Mouse (Mus musculus) embryo, embryonic 10.5 days (tissue): ENCODE measurements around the gene Anp32b.

Experiments used
- DNase-seq: peaks from one replicate; pipeline ENCODE4 v3.0.0-alpha.2; 2015; ENCODE audit warnings: low spot score

Anp32b gene

DNA sequence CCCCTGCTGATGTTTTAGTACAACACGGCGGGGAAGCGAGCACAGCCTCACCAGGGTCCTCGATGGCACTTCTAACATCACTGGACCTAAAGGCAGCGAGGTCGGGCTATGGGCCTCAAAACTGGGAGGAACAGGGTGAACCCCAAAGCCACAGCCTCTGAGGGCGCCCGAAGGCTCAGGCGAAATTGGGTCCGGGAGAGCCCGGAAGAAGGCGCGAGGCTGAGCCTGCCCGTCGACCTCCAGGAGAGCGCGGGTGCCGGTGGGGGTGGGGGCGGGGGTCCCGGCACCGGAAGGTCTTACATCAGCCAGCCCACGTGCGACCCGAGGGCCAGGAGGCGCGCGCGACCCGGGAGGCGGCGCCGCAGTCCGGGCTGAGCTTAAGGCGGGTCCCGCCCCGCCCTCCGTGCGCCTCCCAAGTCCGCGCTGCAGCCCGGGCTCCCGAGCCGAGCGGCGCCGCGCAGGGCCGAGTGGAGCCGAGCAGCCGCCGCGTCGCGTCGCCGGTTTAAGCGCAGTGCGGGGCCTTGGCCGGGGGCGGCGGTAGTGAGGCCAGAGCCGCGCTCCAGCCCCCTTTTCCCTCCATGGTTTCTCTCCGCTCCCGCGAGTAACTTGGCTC, at the start of gene Anp32b:
Gene Anp32b (plus strand): TSS at position 384 of the 613 bp plus-strand sequence.
- DNase-seq: peak; percentile 95

DNA sequence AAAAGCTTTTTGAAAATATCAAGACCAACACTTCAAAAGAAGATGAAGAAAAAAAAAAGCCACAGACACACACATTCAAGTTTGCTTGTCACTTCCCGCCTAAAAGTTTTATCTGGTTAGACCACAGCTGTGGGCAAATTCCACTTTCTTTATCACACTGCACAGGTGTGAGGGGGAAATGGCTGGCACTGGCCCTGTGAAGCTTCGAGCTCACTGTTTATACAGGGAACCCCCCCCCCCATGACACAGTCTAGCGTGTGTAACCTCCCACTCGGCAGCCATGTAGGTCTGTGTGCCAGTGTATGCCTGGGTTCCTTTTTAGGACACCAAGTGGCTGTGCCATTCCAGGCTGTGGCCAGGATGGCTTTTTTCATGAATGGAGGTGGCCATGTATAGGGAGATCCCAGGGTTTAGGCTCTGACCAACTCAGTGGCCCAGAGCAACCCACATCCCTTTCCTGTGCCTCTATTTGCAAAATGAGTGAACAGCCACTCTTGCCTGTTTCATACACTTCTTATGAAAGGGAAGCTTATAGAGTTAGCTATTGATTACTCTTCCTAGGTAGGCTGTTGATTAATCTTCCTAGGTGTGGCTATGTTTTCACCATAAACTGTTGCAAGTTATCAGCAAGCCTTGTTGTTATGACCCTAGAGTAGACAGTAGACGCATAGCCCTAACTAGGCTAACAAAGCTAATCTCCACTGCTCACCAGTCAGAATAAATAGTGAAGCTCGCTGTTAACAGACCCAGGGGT, 46.5 kb upstream of the Anp32b start:
- no peak for DNase-seq

DNA sequence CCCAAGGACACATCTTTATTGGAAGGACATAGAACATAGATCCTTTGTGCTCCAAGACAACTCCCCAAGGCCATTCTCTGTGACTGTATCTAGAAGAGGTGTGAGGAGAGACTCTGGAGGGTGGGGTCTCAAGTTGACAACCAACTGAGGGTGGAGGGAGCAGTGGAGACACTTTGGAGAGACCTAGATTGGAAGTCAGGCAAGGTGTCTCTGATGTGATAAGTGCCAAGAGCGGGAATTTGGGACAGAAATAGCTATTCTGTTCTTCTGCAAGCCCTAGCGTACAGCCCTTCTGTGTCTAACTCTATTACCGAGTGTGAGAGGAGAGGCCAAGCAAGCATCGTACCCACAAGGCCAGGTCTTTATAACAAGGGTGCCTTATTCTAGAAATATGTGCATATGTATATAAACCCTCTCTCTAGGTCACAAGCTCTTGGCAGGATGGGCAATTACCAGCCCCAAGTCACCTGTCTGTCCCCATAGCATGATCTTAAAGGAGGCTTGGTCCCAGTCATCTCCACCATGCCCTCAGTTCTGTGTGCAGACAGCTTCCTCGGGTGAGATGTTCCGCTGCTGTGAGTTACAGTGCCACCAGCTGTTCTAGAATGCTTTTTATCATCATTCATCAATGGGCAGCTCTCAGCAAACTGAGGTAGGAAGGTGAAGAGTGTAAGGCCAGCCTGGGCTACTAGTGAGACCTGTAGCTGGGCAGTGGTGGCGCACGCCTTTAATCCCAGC, 43.6 kb upstream of the Anp32b start:
- no peak for DNase-seq

DNA sequence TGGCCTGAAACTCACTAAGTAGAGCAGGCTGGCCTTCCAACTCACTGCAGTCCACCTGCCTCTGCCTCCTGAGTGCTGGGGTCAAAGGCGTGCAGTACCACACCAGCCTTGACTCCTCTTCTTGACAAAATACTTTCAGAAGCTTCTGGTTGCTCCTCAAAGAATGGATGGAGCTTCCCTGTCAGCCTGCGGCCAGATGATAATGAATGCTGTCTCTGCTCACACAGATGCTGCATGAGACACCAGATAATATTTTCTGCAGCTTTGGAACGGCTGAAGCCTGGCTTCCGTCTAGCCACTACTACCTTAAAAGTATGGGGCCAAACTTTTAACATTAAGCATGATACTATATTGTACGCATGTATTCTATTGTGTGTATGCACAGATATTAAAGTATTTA, 40.0 kb upstream of the Anp32b start:
- no peak for DNase-seq

DNA sequence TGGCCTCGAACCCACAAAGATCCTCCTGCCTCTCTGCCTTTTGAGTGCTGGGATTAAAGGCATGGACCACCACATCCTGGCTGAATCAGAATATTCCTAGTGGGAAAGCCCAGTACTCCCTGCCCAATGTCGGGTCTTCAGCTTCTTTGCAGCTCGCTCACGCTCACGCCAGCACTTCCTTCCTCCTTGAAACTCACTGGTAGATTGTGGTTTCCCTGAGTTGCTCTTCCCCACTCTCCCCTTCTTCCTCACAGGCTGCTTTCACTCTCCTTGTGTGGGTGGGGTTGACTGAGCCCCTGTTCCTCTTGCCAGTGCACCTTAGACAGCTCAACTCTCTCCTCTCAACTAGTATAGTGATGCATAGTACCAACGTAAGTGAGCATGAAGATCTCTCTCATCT, 39.2 kb upstream of the Anp32b start:
- DNase-seq: no peak

DNA sequence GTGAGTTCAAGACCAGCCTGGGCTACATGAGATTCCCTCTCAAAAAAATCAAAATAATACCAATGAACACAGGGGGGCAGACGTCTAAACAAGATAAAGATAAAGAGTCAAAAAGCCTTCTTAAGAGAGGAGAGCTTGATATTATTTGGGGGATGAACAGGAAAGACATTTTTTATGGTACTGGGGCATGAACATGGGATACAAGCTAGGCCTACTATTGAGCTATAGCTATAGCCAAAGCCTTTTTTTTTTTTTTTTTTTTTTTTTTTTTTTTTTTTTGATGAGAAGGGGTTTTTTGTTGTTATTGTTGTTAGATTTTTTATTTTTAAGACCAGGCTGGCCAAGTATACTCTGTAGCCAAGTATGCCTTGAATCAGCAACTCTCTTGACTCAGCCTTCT, 38.6 kb upstream of the Anp32b start:
- no peak for DNase-seq

DNA sequence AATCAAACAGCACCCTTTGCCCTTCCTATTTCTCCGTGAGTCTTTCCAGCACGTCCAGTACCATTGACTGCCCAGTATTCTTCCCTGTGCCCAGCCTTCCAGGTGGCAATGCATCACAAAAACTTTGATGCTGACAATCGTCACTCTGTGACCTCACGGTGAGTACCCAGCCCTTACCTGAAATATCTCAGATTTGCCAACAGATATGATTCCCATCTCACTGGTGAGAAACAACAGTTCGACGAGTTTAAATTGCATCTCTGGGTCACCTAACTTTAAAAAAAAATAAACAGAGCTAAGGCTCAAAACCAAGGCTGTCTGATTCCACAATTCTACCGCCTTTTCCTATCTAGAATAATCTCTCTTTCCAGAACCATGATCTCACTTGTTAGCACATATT, 37.3 kb upstream of the Anp32b start, which contains the start of gene Hemgn:
Gene Hemgn (minus strand): TSS at position 101 of the 400 bp plus-strand sequence.
- DNase-seq: no peak

DNA sequence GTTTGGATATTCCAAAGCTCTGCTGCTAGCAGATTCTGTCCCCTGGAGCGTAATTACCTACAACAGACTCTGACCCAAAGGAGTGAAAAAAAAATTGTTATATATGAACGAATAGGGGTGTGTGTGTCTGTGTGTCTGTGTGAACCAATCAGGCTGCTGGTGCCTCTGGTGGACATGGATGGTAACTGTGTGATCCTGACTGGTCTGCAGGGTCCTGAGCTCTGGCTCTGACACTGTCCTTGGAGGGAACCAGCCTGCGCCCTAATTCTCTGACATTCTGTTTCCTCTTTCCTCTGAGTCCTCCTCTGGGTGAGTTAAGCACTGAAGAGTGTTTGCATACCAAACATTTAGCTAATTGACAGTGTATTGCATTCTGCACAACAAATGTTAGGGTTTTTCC, 33.2 kb upstream of the Anp32b start:
- DNase-seq: peak; percentile 36

DNA sequence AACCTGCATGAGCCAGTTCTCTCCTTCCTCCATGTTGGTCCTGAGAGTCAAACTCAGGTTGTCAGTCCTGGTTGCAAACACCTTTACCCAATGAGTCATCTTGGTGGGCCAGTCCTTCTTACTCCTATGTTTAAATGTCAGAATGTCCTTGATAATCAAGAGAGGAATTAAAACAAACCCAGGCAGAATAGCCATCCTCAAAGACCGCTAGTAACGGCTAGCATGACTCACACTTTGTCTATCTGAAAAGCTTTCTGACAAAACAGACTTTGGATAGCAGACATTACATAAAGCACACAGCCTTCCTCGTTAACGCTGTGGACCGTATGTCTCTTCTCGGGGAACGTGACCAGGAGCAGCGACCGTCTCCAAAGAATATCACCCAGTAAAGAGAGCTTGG, 31.9 kb upstream of the Anp32b start:
- no peak for DNase-seq

DNA sequence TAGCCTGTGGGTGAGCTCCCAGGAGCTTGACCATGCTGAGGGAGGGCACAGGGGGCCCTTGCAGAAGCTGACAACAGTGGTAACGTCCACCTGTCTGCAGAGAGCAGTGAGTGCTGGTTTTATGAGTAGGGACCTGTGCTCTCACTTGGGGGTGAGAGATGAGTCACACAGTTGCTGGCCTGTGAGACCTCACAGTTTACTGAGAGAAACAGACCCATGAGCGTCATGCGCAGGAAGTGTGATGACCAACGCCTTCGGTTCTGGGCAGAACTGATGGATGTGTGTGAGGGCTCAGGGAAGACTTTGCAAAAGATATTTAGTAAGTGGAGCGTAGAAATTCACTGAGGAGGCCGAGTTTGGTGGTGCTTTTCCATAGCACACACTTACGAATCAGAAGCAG, 28.1 kb upstream of the Anp32b start:
- no peak for DNase-seq

DNA sequence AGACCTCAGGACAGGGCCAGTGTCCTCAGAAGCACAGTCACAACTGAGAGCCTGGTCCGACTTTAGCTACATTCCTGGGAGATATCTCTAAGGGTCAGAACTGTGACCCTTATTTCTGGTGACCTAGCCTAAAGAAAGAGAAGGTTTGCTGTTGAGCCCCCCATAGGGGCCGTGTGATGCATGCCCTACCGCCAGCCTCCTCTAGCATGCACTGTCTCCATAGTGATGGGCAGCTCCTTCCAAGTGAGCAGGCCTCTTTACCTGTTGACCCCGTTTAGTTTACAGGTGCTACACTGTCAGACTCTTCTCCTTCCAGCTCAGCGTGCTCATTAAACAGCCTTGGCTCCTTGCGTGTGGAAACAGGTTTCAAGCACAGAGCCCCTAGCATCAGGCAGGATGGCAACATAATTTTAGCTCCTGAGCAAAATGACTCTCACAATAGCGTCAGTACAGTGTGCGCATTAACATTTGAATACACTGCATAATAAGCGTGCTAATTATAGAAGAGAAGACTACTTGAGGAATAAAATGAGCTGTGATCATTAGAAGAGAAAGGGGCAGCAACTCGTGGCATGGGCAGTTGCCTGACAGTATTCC, 21.7 kb upstream of the Anp32b start:
- DNase-seq: no peak

DNA sequence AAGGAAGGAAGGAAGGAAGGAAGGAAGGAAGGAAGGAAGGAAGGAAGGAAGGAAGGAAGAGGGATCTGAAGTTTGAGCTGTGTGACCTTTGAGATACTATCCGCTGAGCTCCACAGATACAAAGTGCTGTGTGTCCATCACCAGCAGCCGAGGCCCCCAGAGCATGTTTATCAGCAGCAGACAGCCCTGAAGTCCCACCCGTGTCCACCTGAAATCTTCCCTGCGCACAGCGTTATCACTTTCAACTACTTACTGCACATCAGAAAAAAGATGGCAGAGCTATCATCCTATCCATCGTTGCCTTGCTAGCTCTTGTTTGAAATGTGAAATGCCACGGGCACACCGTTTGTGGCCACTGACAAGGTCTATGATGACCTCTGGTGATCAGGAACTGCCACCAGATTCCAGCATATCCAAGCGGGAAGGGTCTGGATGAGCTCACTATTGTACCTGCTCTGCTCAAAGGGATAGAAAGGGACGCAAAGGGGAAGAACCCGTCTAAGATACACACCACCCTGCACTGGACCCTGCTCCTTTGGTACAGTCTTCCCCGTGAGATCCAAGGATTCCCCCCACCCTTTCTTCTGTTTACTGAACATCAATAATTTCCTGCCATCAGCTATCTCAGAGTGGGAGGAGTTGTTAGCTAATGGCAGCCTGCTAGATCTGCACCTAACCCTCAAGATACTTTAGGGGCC, 18.2 kb upstream of the Anp32b start:
- DNase-seq: no peak

DNA sequence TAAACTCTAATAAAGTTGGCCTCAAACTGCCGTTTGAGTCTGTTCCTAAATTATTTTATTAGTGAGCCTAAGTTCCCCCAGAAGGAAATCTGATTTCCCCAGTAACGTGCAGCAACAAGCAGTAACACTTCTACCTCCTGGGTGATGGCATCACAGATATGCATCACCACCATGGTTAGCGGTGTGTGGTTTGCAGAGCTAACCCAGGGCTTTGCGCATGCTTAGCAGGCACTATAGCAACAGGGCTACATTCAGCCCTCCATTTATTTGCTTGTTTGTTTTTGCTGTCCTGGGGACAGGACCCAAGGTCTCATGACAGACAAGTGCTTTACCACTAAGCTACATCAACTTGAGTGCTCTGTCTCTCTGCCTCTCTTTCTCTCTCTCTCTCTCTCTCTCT, 8.2 kb upstream of the Anp32b start:
- no peak for DNase-seq

DNA sequence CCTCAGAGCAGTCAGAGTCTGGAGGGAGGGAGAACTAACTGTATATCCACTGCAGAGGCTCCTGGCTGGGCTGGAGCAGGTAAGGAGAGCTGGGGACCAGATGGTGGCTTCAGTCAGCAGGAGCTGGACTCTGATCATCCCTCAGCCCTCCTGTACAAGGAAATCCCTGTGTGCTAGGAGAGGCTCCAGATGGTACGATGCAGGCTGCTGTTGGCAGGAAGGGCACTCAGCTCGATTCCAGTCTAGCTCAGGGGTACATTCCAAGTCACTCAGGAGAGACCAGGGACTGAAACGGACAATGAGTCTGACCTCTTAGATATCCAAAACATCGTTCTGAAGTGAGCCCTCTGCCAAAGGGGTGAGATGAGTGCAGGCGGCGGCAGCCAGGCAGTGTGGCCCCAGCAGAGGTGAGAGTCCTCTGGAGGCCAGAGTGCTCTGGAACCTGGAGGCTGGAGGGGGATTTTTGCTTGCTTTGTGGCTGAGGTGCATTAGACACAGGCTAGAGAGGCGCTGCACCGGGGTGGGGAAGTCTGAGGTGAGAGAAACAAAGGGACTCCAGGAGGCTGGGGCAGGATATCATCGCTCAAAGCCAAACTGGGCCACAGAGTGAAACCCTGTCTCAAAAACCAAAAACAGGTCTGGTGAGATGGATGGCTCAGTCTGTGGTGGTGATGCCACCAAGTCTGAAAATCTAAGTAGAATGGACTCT, 5.3 kb upstream of the Anp32b start:
- no peak for DNase-seq

DNA sequence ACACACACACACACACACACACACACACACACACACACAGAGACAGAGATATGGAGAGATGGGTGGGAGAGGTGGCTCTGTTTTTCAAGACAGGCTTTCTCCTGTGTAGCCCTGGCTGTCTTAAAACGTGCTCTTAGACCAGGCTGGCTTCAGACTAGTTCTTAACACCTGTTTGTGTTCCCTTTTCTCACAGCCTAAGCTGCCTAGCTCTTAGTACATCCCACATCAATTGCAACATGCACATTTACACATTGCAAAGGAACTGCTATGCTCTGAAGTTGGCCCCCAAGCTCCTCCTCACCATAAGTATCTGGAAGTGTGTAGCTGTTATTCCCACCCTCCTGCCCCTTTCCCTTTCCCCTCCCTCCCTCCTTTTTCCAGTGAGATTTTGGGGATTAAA, 3.2 kb upstream of the Anp32b start:
- DNase-seq: no peak

DNA sequence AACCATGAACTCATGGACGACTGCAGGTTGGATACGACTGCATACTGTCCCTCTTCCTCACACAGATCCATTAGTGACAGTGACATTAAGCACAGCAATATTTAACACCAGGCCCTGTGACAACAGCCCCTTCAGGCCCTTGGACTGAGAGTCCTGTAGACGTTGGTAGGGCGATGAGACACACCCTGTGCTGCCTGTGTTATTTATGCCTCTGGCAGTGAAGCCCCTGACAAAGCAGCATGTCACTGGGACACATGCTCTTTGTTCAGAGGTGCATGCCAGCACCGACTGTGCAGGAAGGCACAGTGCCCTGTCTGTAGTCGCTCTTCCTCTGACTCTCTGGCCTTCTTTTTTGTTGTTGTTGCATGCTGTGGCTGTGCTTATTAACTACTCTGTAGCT, 1.8 kb upstream of the Anp32b start:
- DNase-seq: peak; percentile 29

DNA sequence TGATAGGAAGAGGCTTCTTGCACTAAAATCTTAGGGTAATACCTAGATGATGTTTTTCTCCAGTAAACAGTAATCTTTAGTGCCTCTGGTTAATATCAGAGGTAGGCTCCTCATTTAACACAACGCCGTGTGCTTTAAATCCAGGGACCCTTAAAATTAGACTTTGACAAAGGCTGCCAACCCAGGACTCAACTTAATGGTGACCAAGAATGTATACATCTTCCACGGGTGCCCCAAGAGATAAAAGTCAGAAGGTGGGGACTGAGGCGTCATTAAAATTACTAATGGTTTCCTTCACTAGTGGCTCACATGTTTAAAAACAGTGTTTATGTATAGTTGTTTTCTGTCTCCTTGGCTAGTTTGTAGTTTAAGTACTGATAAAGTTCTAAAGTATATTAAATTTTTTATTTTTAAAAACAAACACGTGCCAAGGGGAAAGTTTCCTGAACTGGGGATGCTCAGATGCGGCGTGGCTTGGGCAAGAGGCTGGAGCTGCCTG, 633 bp upstream of the Anp32b start:
- no peak for DNase-seq

DNA sequence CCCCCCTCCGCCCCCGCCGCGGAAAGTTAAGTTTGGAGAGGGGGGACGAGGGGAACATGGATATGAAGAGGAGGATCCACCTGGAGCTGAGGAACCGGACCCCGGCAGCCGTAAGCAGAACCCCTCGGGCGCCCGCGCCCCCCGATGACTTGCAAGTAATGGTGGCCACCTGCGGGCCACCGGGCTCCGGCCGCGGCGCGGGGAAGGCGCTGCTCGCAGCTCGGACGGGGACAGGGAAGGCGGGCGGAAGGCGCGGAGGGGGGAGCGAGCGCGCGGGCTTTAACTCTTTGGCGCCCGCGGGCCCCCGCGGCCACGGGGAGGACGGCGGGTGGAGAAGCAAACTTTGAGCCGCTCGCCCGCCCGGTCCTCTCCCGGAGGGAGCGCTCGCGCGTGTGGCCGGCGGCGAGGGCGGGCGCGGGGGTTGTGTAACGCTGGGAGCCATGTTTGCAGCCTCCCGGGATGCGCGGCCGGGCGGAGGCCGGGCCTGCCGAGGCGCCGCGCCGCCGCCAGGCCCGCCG, 597 bp downstream of the Anp32b start:
- peak; percentile 55 for DNase-seq

DNA sequence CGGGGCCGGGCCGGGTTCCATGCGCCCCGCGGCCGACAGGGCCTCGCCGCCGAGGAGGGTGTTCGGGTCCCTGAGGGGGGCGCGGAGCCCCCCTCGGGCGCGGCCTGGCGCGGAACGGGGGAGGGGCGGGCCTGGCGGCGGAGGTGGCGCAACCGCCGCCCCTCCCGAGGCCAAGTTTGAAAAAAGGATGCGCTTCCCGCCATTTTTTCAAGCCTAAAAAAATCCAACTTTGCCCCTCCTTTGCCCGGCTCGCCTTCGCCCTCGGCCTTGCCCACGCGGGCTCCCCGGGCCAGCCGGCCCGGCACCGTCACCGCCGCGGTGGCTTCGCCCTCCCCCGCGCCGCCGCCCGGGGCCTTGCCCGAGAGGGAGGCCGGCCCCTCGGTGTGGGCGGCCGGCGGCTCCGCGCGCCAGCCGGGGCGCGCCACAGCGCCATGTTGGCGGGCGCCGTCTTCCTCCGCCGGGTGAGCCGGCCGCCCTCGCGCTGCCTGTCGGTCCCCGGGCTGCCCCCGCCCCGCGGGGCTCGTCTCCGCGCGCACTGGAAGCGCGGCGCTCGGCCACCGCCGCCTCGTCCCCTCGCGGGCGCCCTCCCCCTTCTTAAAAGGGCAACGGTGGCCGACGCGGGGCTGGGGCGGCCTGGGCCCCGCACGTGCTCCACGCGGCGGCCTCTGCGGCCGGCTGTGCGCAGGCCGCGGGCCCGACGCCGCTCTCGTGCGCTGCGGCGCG, 1.2 kb downstream of the Anp32b start:
- DNase-seq: peak; percentile 71

DNA sequence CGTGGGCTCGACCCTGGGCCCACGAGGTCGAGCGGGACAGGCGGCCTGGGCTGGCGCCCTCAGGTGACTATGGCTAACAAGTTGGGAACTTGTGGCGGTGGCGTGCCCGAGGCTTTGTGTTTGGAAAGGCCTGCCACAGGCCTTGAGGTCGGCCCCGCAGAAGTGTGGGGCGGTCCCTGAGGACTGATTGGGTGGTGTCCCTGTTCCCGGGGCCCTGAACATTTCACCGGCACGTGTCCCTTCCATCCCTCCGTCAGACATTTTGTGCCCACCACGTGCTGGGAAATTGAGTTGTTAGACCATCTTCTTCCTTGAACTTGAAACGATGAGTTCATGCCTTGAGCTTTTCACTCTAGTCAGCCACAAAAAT, 1.8 kb downstream of the Anp32b start:
- DNase-seq: peak; percentile 84
